Mouse (Mus musculus) heart, adult 18-20 months (tissue): ENCODE data around the gene Chst11. TPM values are rescaled to one million over a fixed set of nuclear protein-coding genes. Genes with fewer than 3 reads are reported as not detected.

Experiments
- DNase-seq, 2 experiments: peaks; one replicate each; pipeline ENCODE4 v3.0.0; 2021 to 2022; ENCODE audit warnings: mixed read lengths in 1 of 2
- long read RNA-seq, 2 experiments: library from polyadenylated mRNA; stranded (forward); transcript quantifications; one replicate each; pipeline ENCODE4 v2.0.0; 2021
- total RNA-seq, 2 experiments: library from RNA; stranded (reverse); gene quantifications; 2 replicates each; pipeline ENCODE4 v1.2.3; 2021

Gene Chst11
- 1 to 10 TPM; 2.5 to 3.2 TPM for total RNA-seq
- long read RNA-seq, experiment 1: 0 reads
- long read RNA-seq, experiment 2: 0 reads

DNA sequence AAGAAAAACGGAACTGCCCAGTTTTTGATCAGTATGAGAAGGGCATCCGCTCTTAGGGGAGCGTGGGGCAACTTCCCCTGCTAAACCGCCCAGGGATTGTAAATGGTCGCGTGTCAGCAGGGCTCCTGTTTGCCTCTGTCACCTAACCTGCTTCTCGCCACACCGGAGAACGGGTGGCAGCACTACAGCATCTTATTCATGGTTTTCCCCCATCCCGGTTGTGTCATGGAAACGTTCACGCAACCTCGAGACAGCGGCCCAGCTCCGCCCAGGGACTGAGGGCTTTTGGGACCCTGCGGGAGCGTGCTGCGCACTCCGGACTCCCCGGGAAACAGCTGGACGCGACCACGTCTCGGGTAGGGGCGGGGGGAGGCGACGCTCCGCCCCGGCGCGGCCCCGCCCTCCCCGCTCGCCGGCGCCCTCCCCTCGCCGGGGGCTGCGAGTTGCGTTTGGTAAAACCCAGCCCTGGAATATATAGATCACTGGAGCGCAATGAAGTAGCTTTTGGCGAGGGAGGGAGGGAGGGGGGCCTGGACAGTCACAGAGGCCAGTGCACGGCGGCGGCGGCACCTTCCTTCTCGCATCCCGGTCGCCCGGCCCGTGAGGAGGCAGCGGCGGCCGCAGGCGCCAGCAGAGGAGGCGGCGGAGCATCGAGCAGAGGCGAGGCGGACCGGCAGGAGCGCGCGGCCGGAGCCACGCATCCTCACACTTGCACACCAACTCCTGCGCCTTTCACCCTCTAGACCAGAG lies at the start of gene Chst11:
Gene Chst11 (plus strand): TSS at position 549 of the 750 bp plus-strand sequence.
- DNase-seq: peak; percentile 80 to 83

- no peak for DNase-seq
Observed at GRCm38 (mm10) chr10:82935774-82936173, 49.5 kb upstream of the Chst11 start.

GRCm38 (mm10) chr10:82953415-82953814 lies 31.9 kb upstream of the Chst11 start:
- no peak for DNase-seq

- no peak for DNase-seq
Observed at GRCm38 (mm10) chr10:82955117-82955516, 30.2 kb upstream of the Chst11 start.

- DNase-seq: peak; percentile 20 to 56
Observed at GRCm38 (mm10) chr10:82958218-82958761, 27.0 kb upstream of the Chst11 start.

DNA sequence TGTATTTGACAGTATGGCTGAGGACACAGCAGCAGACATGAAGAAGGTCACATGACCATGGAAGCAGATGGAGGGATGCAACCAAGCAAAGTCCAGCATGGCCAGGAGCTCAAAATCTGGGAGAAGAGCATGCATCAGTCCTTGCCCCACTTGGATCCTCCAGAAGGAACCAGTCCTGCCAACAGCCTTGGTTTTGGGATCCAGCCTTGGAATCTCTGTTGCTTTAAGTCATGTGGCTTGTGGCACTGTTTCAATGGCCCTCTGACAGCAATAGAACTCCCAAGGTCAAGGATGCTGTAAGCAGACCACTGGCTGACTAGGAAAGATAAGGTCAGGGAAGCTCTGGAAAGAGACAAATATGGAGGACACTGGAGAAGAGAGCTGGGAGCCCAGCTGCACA lies 26.0 kb upstream of the Chst11 start:
- DNase-seq: no peak

- no peak for DNase-seq
Observed at GRCm38 (mm10) chr10:82961302-82961701, 24.0 kb upstream of the Chst11 start.

GRCm38 (mm10) chr10:82962018-82962417 lies 23.3 kb upstream of the Chst11 start:
- DNase-seq: no peak

GRCm38 (mm10) chr10:82962472-82963020 lies 22.8 kb upstream of the Chst11 start:
- no peak for DNase-seq

DNA sequence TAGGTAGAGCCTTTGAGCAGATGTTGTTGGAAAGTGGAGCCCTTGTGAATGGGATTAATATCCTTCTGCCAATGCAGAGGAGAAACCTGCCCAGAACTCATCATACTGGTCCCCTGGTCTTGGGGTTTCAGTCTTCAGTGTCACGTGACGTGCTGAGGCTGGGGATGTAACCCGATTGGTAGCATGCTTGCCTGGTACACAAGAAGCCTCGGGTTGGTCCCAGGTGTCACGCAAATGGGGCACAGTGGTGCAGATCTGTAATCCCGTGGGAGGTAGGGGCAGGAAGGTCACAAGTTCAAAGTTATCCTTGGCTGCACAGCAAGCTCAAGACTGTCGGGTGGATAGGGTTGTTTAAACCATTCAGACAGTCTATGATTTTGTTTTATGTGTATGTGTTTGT lies 20.8 kb upstream of the Chst11 start:
- peak in 1 of 2 experiments; percentile 18 for DNase-seq

GRCm38 (mm10) chr10:82966672-82967071 lies 18.6 kb upstream of the Chst11 start:
- DNase-seq: no peak

DNA sequence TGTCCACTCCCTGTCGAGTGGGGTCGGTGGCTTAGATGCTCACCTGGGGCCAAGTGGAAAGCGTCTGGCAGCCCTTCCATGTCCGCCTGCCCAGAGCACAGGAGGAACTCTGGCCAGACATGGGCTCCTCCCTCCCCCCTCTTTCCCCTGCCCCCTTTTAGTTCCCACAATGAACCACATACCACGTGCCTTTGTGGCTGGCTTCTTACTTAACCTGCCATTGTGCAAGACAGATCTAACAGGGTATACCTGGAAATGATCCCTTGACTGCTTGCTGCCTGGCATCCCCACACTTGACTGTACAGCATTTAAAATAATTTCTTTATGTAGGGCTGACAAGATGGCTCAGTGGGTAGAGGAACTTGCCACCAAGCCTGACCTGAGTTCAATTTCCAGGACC lies 15.7 kb upstream of the Chst11 start:
- no peak for DNase-seq

- no peak for DNase-seq
Observed at GRCm38 (mm10) chr10:82971549-82971948, 13.7 kb upstream of the Chst11 start.

DNA sequence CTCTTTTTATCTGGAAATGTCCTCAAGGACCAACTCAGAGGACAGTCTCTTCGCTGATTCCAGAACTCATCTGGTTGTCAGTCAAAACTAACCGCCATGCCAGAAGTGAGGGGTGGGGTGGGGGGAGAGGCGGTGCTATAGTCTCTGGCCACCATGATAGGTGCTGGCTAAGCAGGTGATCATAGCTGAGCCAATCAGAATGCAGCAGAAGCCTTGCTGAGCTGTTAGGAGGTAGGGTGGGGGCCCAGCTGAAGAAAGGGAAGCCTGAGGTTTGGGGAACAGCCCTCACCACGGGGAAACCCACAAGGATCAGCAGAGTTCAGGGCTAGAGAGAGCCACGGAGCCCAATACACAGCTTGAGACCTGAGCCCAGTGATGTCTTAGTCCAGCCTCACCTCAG lies 11.1 kb upstream of the Chst11 start:
- no peak for DNase-seq

GRCm38 (mm10) chr10:82974627-82975177 lies 10.6 kb upstream of the Chst11 start:
- DNase-seq: no peak

DNA sequence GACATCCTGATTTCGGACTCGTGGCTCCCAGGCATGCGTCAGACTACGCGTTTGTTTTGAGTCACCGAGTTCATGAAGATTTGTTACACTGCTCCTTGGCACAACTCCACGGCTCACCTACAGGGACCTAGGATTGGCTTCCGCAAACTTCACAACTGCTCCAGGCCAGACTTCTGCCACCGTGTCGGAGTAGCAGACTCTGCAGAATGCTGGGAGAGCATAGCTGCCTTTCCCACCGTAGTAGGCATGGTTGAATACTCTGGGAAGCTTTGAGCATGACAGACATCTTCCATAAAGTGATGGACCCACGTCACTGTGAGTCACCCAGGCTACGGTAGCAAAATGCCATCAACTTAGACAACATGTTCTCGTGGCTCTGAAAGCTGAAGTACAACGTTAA lies 9.5 kb upstream of the Chst11 start:
- DNase-seq: no peak

DNA sequence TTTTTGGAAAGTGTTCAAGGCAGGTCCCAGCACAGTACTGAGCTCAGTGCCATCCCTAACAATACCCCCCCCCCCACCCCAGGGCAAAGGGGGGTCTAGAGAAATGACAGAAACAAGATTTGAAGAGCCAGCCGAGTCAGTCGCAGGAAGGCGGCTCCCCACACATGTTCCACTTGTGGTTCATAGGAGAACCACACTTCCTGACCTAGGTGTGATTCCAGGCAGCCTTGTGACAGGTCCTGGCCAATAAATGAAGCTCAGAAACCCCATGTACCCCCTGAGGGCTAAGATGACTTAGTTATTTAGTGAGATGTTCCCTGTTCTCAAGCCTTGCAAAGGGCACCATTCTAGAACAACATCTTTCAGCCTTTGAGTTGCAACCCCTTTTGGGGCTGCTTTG lies 3.0 kb upstream of the Chst11 start:
- no peak for DNase-seq

DNA sequence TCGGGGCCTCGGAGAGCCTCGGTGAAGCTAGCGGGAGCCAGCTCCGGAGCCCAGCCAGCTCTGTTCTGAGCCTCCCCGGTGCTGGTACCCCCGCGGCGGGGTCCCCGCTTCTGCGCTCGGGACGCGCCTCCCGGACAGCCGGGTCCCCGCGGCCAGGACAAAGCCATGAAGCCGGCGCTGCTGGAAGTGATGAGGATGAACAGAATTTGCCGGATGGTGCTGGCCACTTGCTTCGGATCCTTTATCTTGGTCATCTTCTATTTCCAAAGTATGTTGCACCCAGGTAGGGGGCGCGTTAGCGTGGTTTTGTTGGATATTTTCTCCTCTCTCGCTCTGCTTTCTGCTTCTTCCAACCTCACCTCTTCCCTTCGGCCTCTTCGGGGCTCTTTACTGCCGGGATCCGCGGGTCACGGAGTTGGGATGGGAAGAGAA lies 418 bp downstream of the Chst11 start:
- peak; percentile 33 to 64 for DNase-seq

DNA sequence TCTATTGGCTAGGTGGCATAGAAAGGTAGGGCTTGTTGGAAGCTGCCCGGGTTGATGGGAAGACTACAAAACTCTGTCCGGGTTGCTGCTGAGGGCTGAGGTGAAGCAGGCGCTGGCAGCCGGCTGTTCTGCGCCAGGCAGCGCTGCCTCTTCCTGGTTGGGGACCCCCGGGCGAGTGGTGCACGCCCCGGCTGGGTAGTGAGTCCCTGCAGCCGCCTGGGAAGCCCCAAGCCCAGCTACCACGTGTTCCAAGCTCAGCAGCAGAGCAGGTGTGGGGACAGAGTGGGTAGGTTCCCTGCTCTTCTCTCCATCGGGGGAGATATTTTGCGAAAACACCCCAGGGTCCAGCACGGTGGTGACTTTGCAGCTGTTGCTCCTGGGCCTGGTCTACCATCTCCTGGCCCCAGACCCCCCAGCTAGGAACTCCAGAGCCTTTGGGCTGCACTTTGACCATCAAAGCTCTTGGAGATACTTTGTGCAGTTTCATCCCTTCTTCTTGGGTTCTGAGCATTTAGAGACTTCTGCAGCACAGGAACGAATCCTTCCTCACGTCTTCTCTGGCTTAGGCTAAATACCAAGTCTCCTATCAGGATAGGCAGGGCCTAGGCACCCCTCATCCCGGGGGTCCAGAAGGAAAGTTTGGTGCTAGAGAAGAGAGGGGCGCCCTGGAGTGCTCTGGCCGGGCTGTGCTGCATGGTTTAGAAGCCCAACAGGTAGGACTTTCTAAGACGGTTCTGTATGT lies 1.1 kb downstream of the Chst11 start:
- no peak for DNase-seq

- DNase-seq: no peak
Observed at GRCm38 (mm10) chr10:82986993-82987349, 1.7 kb downstream of the Chst11 start.

DNA sequence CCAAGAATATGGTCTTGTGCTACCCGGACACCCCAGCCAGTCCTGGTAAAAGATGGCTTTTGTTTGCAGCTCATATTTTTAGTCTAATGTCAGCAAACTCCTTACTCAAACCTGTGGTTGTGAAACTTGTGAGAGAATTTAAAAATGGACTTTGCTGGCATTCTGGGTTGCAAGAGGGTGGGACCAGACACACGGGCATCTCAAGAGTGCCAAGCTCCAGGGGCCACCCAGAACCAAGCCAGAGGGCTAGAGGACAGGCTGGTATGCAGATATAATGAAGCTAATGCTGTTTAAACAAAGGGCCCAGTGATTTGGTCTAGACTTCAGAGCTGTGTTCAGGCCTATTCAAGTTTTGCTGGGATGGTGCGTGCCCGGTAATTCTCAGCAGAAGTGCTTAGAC lies 2.1 kb downstream of the Chst11 start:
- DNase-seq: no peak

GRCm38 (mm10) chr10:82989418-82990025 lies 4.2 kb downstream of the Chst11 start:
- no peak for DNase-seq
